Comparison of ENCODE assay signal across 22 mouse cellular contexts in genomic region chr12:104656146-104656545, GRCm38 (mm10).
DNase-seq lines count a peak whose midpoint lies in the region; ATAC-seq lines count a peak whose summit lies in the region.
"Had no signal": no experiment of that assay in that cellular context is flagged by ENCODE, and none has a peak within 500 bp of the region (broad histone marks: within the 10 kb centered on the region; RNA-seq: fewer than 3 reads in every experiment).

No protein-coding gene starts in this region.

- 91% methylated on average over 2 of the region's 2 CpGs for WGBS in midbrain, embryonic 11.5 days
- 96% methylated on average over 2 of the region's 2 CpGs for WGBS in midbrain, embryonic 15.5 days
- 93% methylated on average over 2 of the region's 2 CpGs for WGBS in intestine, embryonic 15.5 days

- no peak for ATAC-seq in midbrain, embryonic 11.5 days (ENCODE audit: low FRiP score)
- no peak for ATAC-seq in midbrain, embryonic 15.5 days (replicated peaks)
- ATAC-seq in intestine, embryonic 15.5 days: no peak
- ATAC-seq: activated CD4-positive, CD25-positive, alpha-beta regulatory T cell, adult 4 months; CD4-positive, CD25-positive, alpha-beta regulatory T cell, adult 4 months; forebrain, embryonic 13.5 days; forebrain, embryonic 15.5 days; forebrain, postnatal 0 days; Patski had no signal

- H3K4me2 ChIP-seq in midbrain, embryonic 11.5 days: no peak overlapping the region
- no peak overlapping the region for H3K4me2 ChIP-seq in midbrain, embryonic 15.5 days
- H3K4me2 ChIP-seq in intestine, embryonic 15.5 days (replicated peaks): no peak overlapping the region
- H3K4me2 ChIP-seq: embryonic facial prominence, embryonic 12.5 days; forebrain, embryonic 13.5 days; forebrain, embryonic 15.5 days had no signal

- DNase-seq in midbrain, embryonic 11.5 days (ENCODE audit: low spot score, missing footprints): peak; percentile 60
- peak; percentile 69 for DNase-seq in R1 (ENCODE audit: low read depth, low spot score)
- no peak for DNase-seq in spleen, postnatal 14 days (ENCODE audit: low spot score in 2 of 2)
- DNase-seq: adrenal gland, adult 8-10 months; adrenal gland, postnatal 14 days; adrenal gland, postnatal 36 days; B cell, adult 2 months; cerebellum, adult 11-12 months; cerebellum, adult 2 months; cerebellum, adult 9-10 months; cerebellum, postnatal 10 days; cerebellum, postnatal 25 days; forebrain, postnatal 0 days had no signal

- no peaks in the 10 kb centered on the region for H3K4me1 ChIP-seq in midbrain, embryonic 11.5 days (ENCODE audit: control insufficient read depth, insufficient read depth, low read length)
- H3K4me1 ChIP-seq in midbrain, embryonic 15.5 days: no peaks in the 10 kb centered on the region
- H3K4me1 ChIP-seq in intestine, embryonic 15.5 days (replicated peaks): no peaks in the 10 kb centered on the region
- H3K4me1 ChIP-seq: forebrain, embryonic 13.5 days had no signal

- H3K27me3 ChIP-seq in midbrain, embryonic 11.5 days (ENCODE audit: control insufficient read depth, insufficient read depth, low read length): no peaks in the 10 kb centered on the region
- no peaks in the 10 kb centered on the region for H3K27me3 ChIP-seq in midbrain, embryonic 15.5 days (replicated peaks)
- H3K27me3 ChIP-seq in intestine, embryonic 15.5 days (replicated peaks): no peaks in the 10 kb centered on the region
- H3K27me3 ChIP-seq: embryonic facial prominence, embryonic 12.5 days; forebrain, embryonic 13.5 days; forebrain, embryonic 15.5 days had no signal

- no peak overlapping the region for H3K4me3 ChIP-seq in midbrain, embryonic 11.5 days (ENCODE audit: low read depth, low read length)
- H3K4me3 ChIP-seq in midbrain, embryonic 15.5 days: no peak overlapping the region
- H3K4me3 ChIP-seq in intestine, embryonic 15.5 days (replicated peaks): no peak overlapping the region
- H3K4me3 ChIP-seq: embryonic facial prominence, embryonic 10.5 days; embryonic facial prominence, embryonic 12.5 days; forebrain, embryonic 13.5 days; forebrain, embryonic 15.5 days had no signal

- H3K9ac ChIP-seq in midbrain, embryonic 11.5 days (ENCODE audit: low read length): no peak overlapping the region
- H3K9ac ChIP-seq in midbrain, embryonic 15.5 days: no peak overlapping the region
- H3K9ac ChIP-seq in intestine, embryonic 15.5 days: no peak overlapping the region
- H3K9ac ChIP-seq: embryonic facial prominence, embryonic 12.5 days; forebrain, embryonic 13.5 days; forebrain, embryonic 15.5 days; forebrain, postnatal 0 days had no signal

- H3K27ac ChIP-seq in midbrain, embryonic 11.5 days (ENCODE audit: low read depth, low read length): no peak overlapping the region
- no peak overlapping the region for H3K27ac ChIP-seq in midbrain, embryonic 15.5 days
- H3K27ac ChIP-seq in intestine, embryonic 15.5 days: no peak overlapping the region
- H3K27ac ChIP-seq: embryonic facial prominence, embryonic 10.5 days; embryonic facial prominence, embryonic 12.5 days; forebrain, embryonic 13.5 days; forebrain, embryonic 15.5 days had no signal

- peaks cover 5% of the 10 kb centered on the region; the same call in 1 of the 2 replicates for H3K9me3 ChIP-seq in midbrain, embryonic 11.5 days (ENCODE audit: control insufficient read depth, low read length)
- H3K9me3 ChIP-seq in midbrain, embryonic 15.5 days: no peaks in the 10 kb centered on the region
- no peaks in the 10 kb centered on the region for H3K9me3 ChIP-seq in intestine, embryonic 15.5 days
- H3K9me3 ChIP-seq: embryonic facial prominence, embryonic 10.5 days; forebrain, embryonic 15.5 days had no signal

- H3K36me3 ChIP-seq in midbrain, embryonic 11.5 days (ENCODE audit: control insufficient read depth, insufficient read depth, low read length): no peaks in the 10 kb centered on the region
- H3K36me3 ChIP-seq in midbrain, embryonic 15.5 days (replicated peaks): no peaks in the 10 kb centered on the region
- H3K36me3 ChIP-seq in intestine, embryonic 15.5 days: no peaks in the 10 kb centered on the region
- H3K36me3 ChIP-seq: embryonic facial prominence, embryonic 10.5 days; embryonic facial prominence, embryonic 12.5 days; forebrain, embryonic 15.5 days had no signal

Comparison
In these comparisons a context has a peak if more than half of its experiments do, and no peak if none do; other contexts are left out.
1. DNase-seq: peak in midbrain, embryonic 11.5 days (single experiment) and R1 (single experiment); none in spleen, postnatal 14 days (0 of 2).